Mouse (Mus musculus) small intestine, adult 2 months (tissue): ENCODE results near the gene Ncdn. TPM values are rescaled to one million over a fixed set of nuclear protein-coding genes. Genes with fewer than 3 reads are reported as not detected.

Experiments
- H3K27ac ChIP-seq: fragments of 200-500 bp; 2 replicates; pipeline ENCODE4 v1.5.1; 2012; ENCODE audit warnings: low read depth, low read length, control low read depth, inconsistent platforms; ENCODE audit not compliant: insufficient read depth
- H3K27me3 ChIP-seq: fragments of 200-500 bp; 2 replicates; pipeline ENCODE4 v1.6.1; 2012; ENCODE audit warnings: mild to moderate bottlenecking, moderate library complexity, low read length, inconsistent platforms; ENCODE audit not compliant: control insufficient read depth, insufficient read depth
- H3K36me3 ChIP-seq: fragments of 200-500 bp; 2 replicates; pipeline ENCODE4 v1.6.1; 2012; ENCODE audit warnings: mild to moderate bottlenecking, low read length, control low read depth, inconsistent platforms; ENCODE audit not compliant: control insufficient read depth, insufficient read depth
- H3K4me1 ChIP-seq: fragments of 200-500 bp; 2 replicates; pipeline ENCODE4 v1.6.1; 2012; ENCODE audit warnings: low read length, inconsistent platforms, mixed read lengths; ENCODE audit not compliant: control insufficient read depth, insufficient read depth, insufficient read length
- H3K4me3 ChIP-seq: fragments of 200-500 bp; 2 replicates; pipeline ENCODE4 v1.5.1; 2012; ENCODE audit warnings: low read depth, mild to moderate bottlenecking, control low read depth, inconsistent platforms, low read length, moderate library complexity
- CTCF ChIP-seq: fragments of 200-500 bp; IDR thresholded peaks from 2 replicates; pipeline ENCODE4 v1.5.1; 2012; ENCODE audit warnings: low read depth, mild to moderate bottlenecking, control low read depth, inconsistent platforms, low read length, moderate library complexity, mixed read lengths; ENCODE audit not compliant: insufficient replicate concordance, insufficient read length; ENCODE audit errors: extremely low read depth
- POLR2A ChIP-seq: fragments of 200-500 bp; IDR thresholded peaks from 2 replicates; pipeline ENCODE4 v1.6.1; 2012; ENCODE audit warnings: low read depth, mild to moderate bottlenecking, control low read depth, inconsistent platforms, low read length, moderate library complexity
- WGBS: fragments of 180-500 bp; shearing (Covaris S2); methylation state at CpG from one replicate; pipeline ENCODE4 v1.1.7; 2018; 5-methylcytosine and 5-hydroxymethylcytosine counted together
- polyA plus RNA-seq: library from polyadenylated mRNA; depleted of rRNA; stranded (reverse); fragments of >200 nt; gene quantifications from 2 replicates; pipeline ENCODE4 v1.2.3, GENCODE M21; 2012; rRNA removed

The Ncdn gene
- polyA plus RNA-seq, 1 experiment = 27.2 TPM

DNA sequence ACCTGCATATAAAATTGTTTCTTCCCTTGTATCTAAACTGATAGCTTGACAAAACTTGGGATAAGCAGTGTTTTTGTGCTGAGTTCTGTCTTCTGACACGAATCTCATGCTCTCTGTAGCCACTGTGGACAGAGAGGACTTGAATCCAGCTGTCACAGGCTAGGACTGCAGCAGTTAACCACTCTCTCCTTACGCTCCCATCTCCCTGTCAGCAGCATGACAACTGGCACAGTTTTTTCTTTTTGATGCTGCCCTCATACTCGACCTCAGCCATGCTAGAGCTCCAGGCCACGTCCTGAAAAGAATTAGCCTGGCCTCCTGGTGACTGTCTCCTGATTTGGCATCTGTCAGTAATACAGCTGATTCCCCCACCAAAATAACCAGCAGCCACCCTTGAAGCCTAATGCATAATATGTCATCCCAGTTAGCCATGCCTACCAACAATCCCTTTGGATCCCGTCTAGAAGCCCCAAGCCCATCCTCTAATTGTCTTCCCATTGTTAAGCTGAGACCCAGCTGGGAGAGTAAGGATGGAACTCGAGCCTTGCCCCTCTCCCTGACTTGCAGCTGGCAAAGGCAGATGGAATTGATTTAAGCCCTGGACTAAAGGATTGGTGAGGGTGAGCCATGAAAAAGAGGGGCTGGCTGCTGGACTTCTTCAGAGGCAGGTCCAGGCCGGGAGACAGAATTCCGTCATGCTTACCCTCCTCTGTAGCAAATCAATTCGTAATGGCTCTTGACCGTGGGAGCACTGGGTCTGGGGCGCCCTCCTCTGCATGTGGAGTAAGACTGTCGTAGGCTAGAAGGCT, 46.4 kb downstream of the Ncdn start:
- 92% methylated on average over 12 of the region's 12 CpGs for WGBS
- H3K27me3 ChIP-seq = no peaks in the 10 kb centered on the region
- no peak overlapping the region for H3K4me3 ChIP-seq
- H3K36me3 ChIP-seq = peaks cover 56% of the 10 kb centered on the region
- H3K27ac ChIP-seq = no peak overlapping the region
- TF ChIP-seq POLR2A (no peak), CTCF (no peak)
- no peaks in the 10 kb centered on the region for H3K4me1 ChIP-seq

DNA sequence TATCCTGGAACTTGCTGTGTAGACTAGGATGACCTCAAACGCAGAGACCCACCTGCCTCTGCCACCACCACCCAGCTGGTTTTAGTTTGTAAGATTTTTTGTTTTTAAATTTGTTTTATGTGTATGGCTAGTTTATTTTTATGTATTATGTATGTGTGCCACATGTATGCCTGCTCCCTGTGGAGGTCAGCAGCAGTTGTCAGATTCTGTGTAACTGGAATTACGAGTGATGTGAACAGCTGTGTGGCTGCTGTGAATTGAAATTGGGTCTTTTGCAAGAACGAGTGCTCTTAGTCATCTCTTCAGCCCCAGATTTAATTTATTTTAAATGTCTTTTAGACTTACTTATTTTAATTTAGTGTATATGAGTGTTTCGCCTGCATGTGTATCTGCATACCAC, 56.3 kb downstream of the Ncdn start:
- Histone ChIP-seq H3K4me3 (no peak overlapping the region), H3K27me3 (no peaks in the 10 kb centered on the region), H3K27ac (no peak overlapping the region), H3K36me3 (peaks cover 29% of the 10 kb centered on the region), H3K4me1 (no peaks in the 10 kb centered on the region)
- WGBS = 91% methylated on average over 4 of the region's 4 CpGs
- TF ChIP-seq CTCF (no peak), POLR2A (no peak)

Other genes with a start within 250 kb of the Ncdn start
- 0.22 and 0.63 TPM in 2 replicates for gene Ago4, start 220.0 kb downstream of the Ncdn start, polyA plus RNA-seq
- 0.20 and 0.53 TPM in 2 replicates for gene Clspn, start 196.5 kb downstream of the Ncdn start, polyA plus RNA-seq
- gene 5730409E04Rik, start 143.6 kb downstream of the Ncdn start, polyA plus RNA-seq = 3.2 and 4.3 TPM in 2 replicates
- 97.2 and 154 TPM in 2 replicates for gene Psmb2, start 75.8 kb downstream of the Ncdn start, polyA plus RNA-seq
- gene Tfap2e, start 17.2 kb downstream of the Ncdn start, polyA plus RNA-seq = not detected in 2 replicates
- gene AU040320, start 106 bp upstream of the Ncdn start, polyA plus RNA-seq = 82.5 and 182 TPM in 2 replicates
- 0.19 and 0.74 TPM in 2 replicates for gene Zmym4, start 214.7 kb upstream of the Ncdn start, polyA plus RNA-seq